Mouse (Mus musculus): Measurements from ENCODE around the gene Mmaa. TPM values are rescaled to one million over a fixed set of nuclear protein-coding genes. Genes with fewer than 3 reads are reported as not detected.

Gene Mmaa
- total and polyA plus RNA-seq, 3 experiments = 15.3 to 45.9 (median 44.0) TPM

DNA sequence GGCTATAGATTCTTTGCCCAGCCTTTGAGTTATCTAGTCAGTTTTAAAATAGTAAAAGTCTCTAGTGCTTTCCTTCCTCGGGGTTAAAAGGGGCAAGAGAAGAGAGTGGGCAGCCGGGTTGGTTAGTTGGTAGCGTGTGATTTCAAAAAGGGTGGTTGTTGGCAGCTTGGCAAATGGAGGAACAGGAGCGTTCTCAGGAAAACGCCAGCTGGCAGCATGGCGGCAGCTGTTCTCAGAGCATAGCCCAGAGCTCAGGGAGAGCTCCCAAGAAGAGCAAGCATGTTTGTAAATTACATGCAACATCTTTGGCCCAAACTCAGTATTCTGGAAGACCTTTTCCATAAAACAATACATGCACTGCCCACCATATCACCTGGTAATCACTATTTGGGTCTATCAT, 41.0 kb downstream of the Mmaa start:
- no peaks in the 10 kb centered on the region for H3K79me2 ChIP-seq (replicated peaks; ENCODE audit: control insufficient read depth, insufficient read depth, low read length)
- H3K36me3 ChIP-seq (ENCODE audit: control insufficient read depth, insufficient read depth, low read length) = no peaks in the 10 kb centered on the region
- intact Hi-C loops (cut with DNase I) = no loop called here
- H3K4me3 ChIP-seq = no peak overlapping the region
- H3K4me1 ChIP-seq (ENCODE audit: control insufficient read depth, insufficient read depth, low read length) = no peaks in the 10 kb centered on the region
- no peak overlapping the region for H3K9ac ChIP-seq (ENCODE audit: low read depth, low read length)
- WGBS = 87% methylated on average over 6 of the region's 6 CpGs
- H3K27me3 ChIP-seq (ENCODE audit: control insufficient read depth, insufficient read depth, low read length) = no peaks in the 10 kb centered on the region
- no peak for DNase-seq
- TF ChIP-seq POLR2A (IDR thresholded peaks at IDR 0.05; ENCODE audit: insufficient read depth, low read depth, low read length) (no peak), CTCF (IDR thresholded peaks at IDR 0.05) (no peak)
- H3K27ac ChIP-seq = no peak overlapping the region

DNA sequence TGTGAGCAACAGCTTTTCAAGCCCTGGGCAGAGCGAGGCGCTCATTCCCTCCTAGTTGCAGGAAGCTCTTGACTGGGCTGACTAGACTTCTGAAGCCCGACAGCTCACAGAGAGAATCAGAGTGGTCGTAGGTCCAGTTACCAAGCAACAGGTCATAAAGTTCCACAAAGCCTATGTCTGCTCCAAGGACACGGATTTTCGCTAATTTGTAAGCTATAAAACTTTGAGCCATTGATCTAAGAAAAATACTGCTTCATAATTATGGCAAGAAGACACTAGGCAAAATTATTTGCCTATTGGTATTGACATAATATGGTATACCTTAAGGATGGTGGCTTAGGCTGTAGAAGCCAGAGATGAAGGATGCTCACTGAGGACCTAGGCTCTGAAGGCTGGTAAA, 46.3 kb downstream of the Mmaa start, which contains the start of gene 1700011L22Rik:
TSS of gene 1700011L22Rik (minus strand) at position 101 of the 400 bp plus-strand sequence.
- Histone ChIP-seq H3K9ac (ENCODE audit: low read depth, low read length) (no peak within 1 kb of the TSS), H3K36me3 (ENCODE audit: control insufficient read depth, insufficient read depth, low read length) (no peaks in the 10 kb centered on the region), H3K4me1 (ENCODE audit: control insufficient read depth, insufficient read depth, low read length) (no peaks in the 10 kb centered on the region), H3K4me3 (no peak within 1 kb of the TSS), H3K79me2 (replicated peaks; ENCODE audit: control insufficient read depth, insufficient read depth, low read length) (no peaks in the 10 kb centered on the region), H3K27ac (no peak within 1 kb of the TSS), H3K27me3 (ENCODE audit: control insufficient read depth, insufficient read depth, low read length) (no peaks in the 10 kb centered on the region)
- intact Hi-C loops (cut with DNase I) = no loop called here
- WGBS = 97% methylated on average over 6 of the region's 6 CpGs
- TF ChIP-seq POLR2A (IDR thresholded peaks at IDR 0.05; ENCODE audit: insufficient read depth, low read depth, low read length) = no peak
- no peak for DNase-seq

DNA sequence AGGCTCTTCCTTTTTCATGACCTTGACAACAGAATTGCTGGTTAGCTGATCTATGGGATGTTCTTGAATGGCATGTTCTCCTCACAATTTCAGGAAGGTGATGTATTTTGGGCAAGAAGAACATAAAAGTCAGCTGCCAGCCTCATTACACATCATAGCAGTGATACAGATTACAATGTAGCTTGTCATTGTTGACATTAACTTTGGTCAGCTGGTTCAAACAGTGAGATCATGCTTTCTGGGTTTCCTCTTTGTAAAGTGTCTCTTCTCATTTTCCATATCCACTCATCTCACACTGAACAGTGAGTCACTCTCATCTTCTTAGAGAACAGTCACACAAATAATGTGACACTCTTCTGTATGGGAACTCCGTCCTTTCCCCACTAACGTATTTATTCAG, 51.3 kb downstream of the Mmaa start:
- intact Hi-C loops (cut with DNase I) = no loop called here
- H3K27me3 ChIP-seq (ENCODE audit: control insufficient read depth, insufficient read depth, low read length) = no peaks in the 10 kb centered on the region
- H3K4me3 ChIP-seq = no peak overlapping the region
- no peaks in the 10 kb centered on the region for H3K4me1 ChIP-seq (ENCODE audit: control insufficient read depth, insufficient read depth, low read length)
- DNase-seq = no peak
- H3K9ac ChIP-seq (ENCODE audit: low read depth, low read length) = no peak overlapping the region
- H3K27ac ChIP-seq = no peak overlapping the region
- H3K79me2 ChIP-seq (replicated peaks; ENCODE audit: control insufficient read depth, insufficient read depth, low read length) = no peaks in the 10 kb centered on the region
- TF ChIP-seq CTCF (IDR thresholded peaks at IDR 0.05) (no peak), EP300 (IDR thresholded peaks at IDR 0.05; ENCODE audit: insufficient read depth, low read depth, low read length) (no peak), POLR2A (IDR thresholded peaks at IDR 0.05; ENCODE audit: insufficient read depth, low read depth, low read length) (no peak)
- no peaks in the 10 kb centered on the region for H3K36me3 ChIP-seq (ENCODE audit: control insufficient read depth, insufficient read depth, low read length)
- WGBS = 85% methylated on average over 2 of the region's 2 CpGs

DNA sequence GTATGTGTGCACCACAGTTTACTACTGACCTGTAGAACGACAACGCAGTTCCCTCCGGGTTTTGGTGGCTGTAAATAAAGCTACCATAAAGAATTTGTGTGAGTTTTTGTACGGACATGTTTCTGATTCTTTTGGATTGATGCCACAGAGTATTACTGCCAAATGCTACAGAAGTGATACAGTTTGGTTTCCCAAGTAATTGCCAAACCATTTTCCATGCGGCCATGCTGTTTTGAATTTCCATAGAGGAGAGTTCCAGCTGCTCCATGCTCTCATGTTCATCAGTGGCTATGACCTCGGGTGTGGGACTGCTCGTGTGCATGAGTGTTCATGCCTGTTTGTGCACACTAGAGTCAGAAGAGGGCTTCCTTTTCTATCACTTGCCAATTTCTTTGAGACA, 54.7 kb downstream of the Mmaa start:
- TF ChIP-seq EP300 (IDR thresholded peaks at IDR 0.05; ENCODE audit: insufficient read depth, low read depth, low read length) = no peak
- no peak for TF ChIP-seq CTCF (IDR thresholded peaks at IDR 0.05)
- TF ChIP-seq POLR2A (IDR thresholded peaks at IDR 0.05; ENCODE audit: insufficient read depth, low read depth, low read length) = no peak
- no peaks in the 10 kb centered on the region for H3K79me2 ChIP-seq (replicated peaks; ENCODE audit: control insufficient read depth, insufficient read depth, low read length)
- WGBS = 59% methylated on average over 7 of the region's 7 CpGs
- no peaks in the 10 kb centered on the region for H3K4me1 ChIP-seq (ENCODE audit: control insufficient read depth, insufficient read depth, low read length)
- intact Hi-C loops (cut with DNase I) = no loop called here
- no peak overlapping the region for H3K27ac ChIP-seq
- DNase-seq = no peak
- H3K36me3 ChIP-seq (ENCODE audit: control insufficient read depth, insufficient read depth, low read length) = no peaks in the 10 kb centered on the region
- H3K9ac ChIP-seq (ENCODE audit: low read depth, low read length) = no peak overlapping the region
- H3K4me3 ChIP-seq = no peak overlapping the region
- H3K27me3 ChIP-seq (ENCODE audit: control insufficient read depth, insufficient read depth, low read length) = no peaks in the 10 kb centered on the region

DNA sequence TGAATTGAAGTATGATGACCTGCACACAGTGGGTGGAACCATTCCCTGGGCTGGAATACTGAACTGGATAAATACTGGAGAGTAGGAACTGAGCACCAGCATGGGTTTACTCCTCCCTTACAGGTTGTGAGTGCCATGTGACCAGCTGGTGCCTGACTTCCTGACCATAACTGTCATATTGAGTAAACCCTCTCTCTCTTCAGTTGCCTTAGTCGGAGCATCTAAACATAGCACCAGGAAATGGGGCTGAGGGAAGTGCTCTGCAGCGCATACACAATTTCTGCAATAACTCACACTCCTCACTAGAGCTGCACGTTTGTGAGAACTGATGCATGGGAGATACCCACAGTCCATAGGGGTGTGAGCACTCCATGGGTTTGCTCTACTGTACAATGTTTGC, 55.4 kb downstream of the Mmaa start:
- intact Hi-C loops (cut with DNase I) = no loop called here
- H3K27ac ChIP-seq = no peak overlapping the region
- 48% methylated on average over 3 of the region's 3 CpGs for WGBS
- TF ChIP-seq CTCF (IDR thresholded peaks at IDR 0.05) (no peak), EP300 (IDR thresholded peaks at IDR 0.05; ENCODE audit: insufficient read depth, low read depth, low read length) (no peak), POLR2A (IDR thresholded peaks at IDR 0.05; ENCODE audit: insufficient read depth, low read depth, low read length) (no peak)
- no peaks in the 10 kb centered on the region for H3K4me1 ChIP-seq (ENCODE audit: control insufficient read depth, insufficient read depth, low read length)
- H3K9ac ChIP-seq (ENCODE audit: low read depth, low read length) = no peak overlapping the region
- no peaks in the 10 kb centered on the region for H3K27me3 ChIP-seq (ENCODE audit: control insufficient read depth, insufficient read depth, low read length)
- H3K79me2 ChIP-seq (replicated peaks; ENCODE audit: control insufficient read depth, insufficient read depth, low read length) = no peaks in the 10 kb centered on the region
- no peaks in the 10 kb centered on the region for H3K36me3 ChIP-seq (ENCODE audit: control insufficient read depth, insufficient read depth, low read length)
- no peak overlapping the region for H3K4me3 ChIP-seq
- DNase-seq = no peak

DNA sequence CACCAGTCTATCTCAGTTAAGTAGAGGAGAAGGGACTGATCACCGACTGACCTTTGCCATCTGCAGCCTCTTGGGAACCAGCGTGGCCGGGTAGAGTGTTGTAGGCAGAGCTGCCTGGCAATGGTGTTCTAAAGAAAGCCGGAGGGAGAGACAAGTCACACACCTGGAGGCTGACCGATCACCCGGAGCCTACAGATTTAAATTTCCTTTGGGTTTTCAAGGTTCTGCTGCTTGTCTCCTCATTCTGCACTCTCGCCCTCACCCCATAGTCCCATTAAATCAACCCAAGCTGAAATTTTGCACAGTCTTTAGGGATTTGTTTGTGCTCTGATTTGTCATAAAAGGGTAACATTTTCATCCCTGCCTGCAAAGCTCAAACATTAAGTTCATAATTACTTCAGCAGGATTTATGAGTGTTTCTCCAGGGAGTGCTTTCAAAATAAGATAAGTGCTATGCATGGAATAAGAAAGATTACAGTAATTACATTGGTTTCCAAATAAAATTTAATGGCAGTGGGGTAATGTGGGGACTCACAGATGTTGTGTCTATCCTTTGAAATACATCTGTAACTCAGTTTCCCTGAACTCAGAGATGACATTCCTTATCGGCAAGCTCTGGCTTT, 65.4 kb downstream of the Mmaa start:
- no peaks in the 10 kb centered on the region for H3K4me1 ChIP-seq (ENCODE audit: control insufficient read depth, insufficient read depth, low read length)
- H3K27ac ChIP-seq = no peak overlapping the region
- intact Hi-C loops (cut with DNase I) = no loop called here
- H3K36me3 ChIP-seq (ENCODE audit: control insufficient read depth, insufficient read depth, low read length) = no peaks in the 10 kb centered on the region
- no peaks in the 10 kb centered on the region for H3K79me2 ChIP-seq (replicated peaks; ENCODE audit: control insufficient read depth, insufficient read depth, low read length)
- no peak overlapping the region for H3K4me3 ChIP-seq
- TF ChIP-seq EP300 (IDR thresholded peaks at IDR 0.05; ENCODE audit: insufficient read depth, low read depth, low read length) (no peak), POLR2A (IDR thresholded peaks at IDR 0.05; ENCODE audit: insufficient read depth, low read depth, low read length) (no peak), CTCF (IDR thresholded peaks at IDR 0.05) (no peak)
- no peak for DNase-seq
- WGBS = 86% methylated on average over 8 of the region's 8 CpGs
- no peaks in the 10 kb centered on the region for H3K27me3 ChIP-seq (ENCODE audit: control insufficient read depth, insufficient read depth, low read length)
- H3K9ac ChIP-seq (ENCODE audit: low read depth, low read length) = no peak overlapping the region

All from heart, adult 2 months (tissue).